Mouse (Mus musculus) MEL (cell line): Measurements from ENCODE around the gene Smndc1.

Experiments used
- CHD1 ChIP-seq: IDR thresholded peaks from 2 replicates; pipeline ENCODE4 v1.6.1; 2012; ENCODE audit warnings: low read depth, mild to moderate bottlenecking, inconsistent platforms, low read length, improper control_type of control experiment
- CTCF ChIP-seq, 3 experiments: IDR thresholded peaks in 2 of 3; conservative IDR thresholded peaks in 1 of 3; 2 replicates each; pipeline ENCODE4 v1.5.1; 2011 to 2012; ENCODE audit warnings: low read length in 3 of 3, low read depth in 2 of 3, mild to moderate bottlenecking in 2 of 3, improper control_type of control experiment in 1 of 3, inconsistent platforms in 1 of 3, mixed read lengths in 1 of 3, moderate library complexity in 1 of 3; ENCODE audit not compliant: control insufficient read depth in 1 of 3, insufficient read depth in 1 of 3, poor library complexity in 1 of 3, severe bottlenecking in 1 of 3
- ETS1 ChIP-seq: IDR thresholded peaks from 2 replicates; pipeline ENCODE4 v1.6.1; 2012; ENCODE audit warnings: low read depth, mild to moderate bottlenecking, inconsistent platforms, low read length, improper control_type of control experiment, moderate library complexity
- HCFC1 ChIP-seq: IDR thresholded peaks from 2 replicates; pipeline ENCODE4 v1.6.1; 2012; ENCODE audit warnings: low read depth, mild to moderate bottlenecking, inconsistent platforms, low read length, improper control_type of control experiment, moderate library complexity
- JUND ChIP-seq: IDR thresholded peaks from 2 replicates; pipeline ENCODE4 v1.6.1; 2011; ENCODE audit warnings: low read depth, mild to moderate bottlenecking, improper control_type of control experiment, low read length
- KAT2A ChIP-seq: conservative IDR thresholded peaks from 2 replicates; pipeline ENCODE4 v1.6.1; 2012; ENCODE audit warnings: low read depth, low read length, improper control_type of control experiment, inconsistent platforms
- MAZ ChIP-seq: IDR thresholded peaks from 2 replicates; pipeline ENCODE4 v1.6.1; 2012; ENCODE audit warnings: low read depth, mild to moderate bottlenecking, inconsistent platforms, low read length, improper control_type of control experiment
- MYC ChIP-seq: IDR thresholded peaks from 2 replicates; pipeline ENCODE4 v1.6.1; 2011; ENCODE audit warnings: low read depth, mild to moderate bottlenecking, low read length, improper control_type of control experiment, moderate library complexity
- NRF1 ChIP-seq: IDR thresholded peaks from 2 replicates; pipeline ENCODE4 v1.6.1; 2014; ENCODE audit warnings: low read depth, mild to moderate bottlenecking, inconsistent platforms, low read length, improper control_type of control experiment, moderate library complexity; ENCODE audit not compliant: poor library complexity, insufficient read depth, severe bottlenecking
- POLR2A ChIP-seq, 2 experiments: IDR thresholded peaks; 2 replicates each; pipeline ENCODE4 v1.6.1; 2011 to 2012; ENCODE audit warnings: low read length in 2 of 2, mild to moderate bottlenecking in 2 of 2, control low read depth in 1 of 2, improper control_type of control experiment in 1 of 2, low read depth in 1 of 2, moderate library complexity in 1 of 2; ENCODE audit not compliant: control insufficient read depth in 1 of 2, insufficient read depth in 1 of 2, poor library complexity in 1 of 2
- USF1 ChIP-seq: IDR thresholded peaks from 2 replicates; pipeline ENCODE4 v1.6.1; 2014; ENCODE audit warnings: low read depth, mild to moderate bottlenecking, inconsistent platforms, low read length, improper control_type of control experiment, moderate library complexity
- USF2 ChIP-seq, 2 experiments: IDR thresholded peaks; 2 replicates each; pipeline ENCODE4 v1.6.1; 2011 to 2012; ENCODE audit warnings: improper control_type of control experiment in 2 of 2, low read length in 2 of 2, borderline replicate concordance in 1 of 2, inconsistent platforms in 1 of 2, low read depth in 1 of 2, mild to moderate bottlenecking in 1 of 2; ENCODE audit not compliant: insufficient read depth in 1 of 2
- ZNF384 ChIP-seq: IDR thresholded peaks from 2 replicates; pipeline ENCODE4 v1.6.1; 2012; ENCODE audit warnings: low read depth, mild to moderate bottlenecking, inconsistent platforms, low read length, improper control_type of control experiment

GRCm38 (mm10) chr19:53391787-53392186 is 1.4 kb upstream of the Smndc1 start:
- TF ChIP-seq CHD1, result no peak
- no peak for TF ChIP-seq USF1
- TF ChIP-seq POLR2A (IDR thresholded peaks at IDR 0.05; ENCODE audit: control insufficient read depth in 1 of 2, insufficient read depth in 1 of 2, low read depth in 1 of 2, low read length in 2 of 2, poor library complexity in 1 of 2), result no peak
- no peak for TF ChIP-seq JUND
- TF ChIP-seq HCFC1, result no peak
- TF ChIP-seq USF2 (IDR thresholded peaks at IDR 0.05; ENCODE audit: borderline replicate concordance in 1 of 2, insufficient read depth in 1 of 2, low read depth in 1 of 2, low read length in 2 of 2), result no peak
- TF ChIP-seq CTCF (IDR thresholded peaks at IDR 0.05 in 2 of 3, conservative IDR thresholded peaks at IDR 0.05 in 1 of 3; ENCODE audit: control insufficient read depth in 1 of 3, insufficient read depth in 1 of 3, low read depth in 2 of 3, low read length in 3 of 3, poor library complexity in 1 of 3, severe bottlenecking in 1 of 3), result no peak
- no peak for TF ChIP-seq MYC
- TF ChIP-seq ZNF384, result no peak
- TF ChIP-seq MAZ, result no peak
- no peak for TF ChIP-seq KAT2A
- TF ChIP-seq ETS1, result no peak
- no peak for TF ChIP-seq NRF1
